Mouse (Mus musculus): ENCODE data around the gene Psme3. TPM values are rescaled to one million over a fixed set of nuclear protein-coding genes. Genes with fewer than 3 reads are reported as not detected.

Gene Psme3
- 51.0 to 74.7 TPM (median 73.3 TPM) in 3 replicates for total RNA-seq (2017)

DNA sequence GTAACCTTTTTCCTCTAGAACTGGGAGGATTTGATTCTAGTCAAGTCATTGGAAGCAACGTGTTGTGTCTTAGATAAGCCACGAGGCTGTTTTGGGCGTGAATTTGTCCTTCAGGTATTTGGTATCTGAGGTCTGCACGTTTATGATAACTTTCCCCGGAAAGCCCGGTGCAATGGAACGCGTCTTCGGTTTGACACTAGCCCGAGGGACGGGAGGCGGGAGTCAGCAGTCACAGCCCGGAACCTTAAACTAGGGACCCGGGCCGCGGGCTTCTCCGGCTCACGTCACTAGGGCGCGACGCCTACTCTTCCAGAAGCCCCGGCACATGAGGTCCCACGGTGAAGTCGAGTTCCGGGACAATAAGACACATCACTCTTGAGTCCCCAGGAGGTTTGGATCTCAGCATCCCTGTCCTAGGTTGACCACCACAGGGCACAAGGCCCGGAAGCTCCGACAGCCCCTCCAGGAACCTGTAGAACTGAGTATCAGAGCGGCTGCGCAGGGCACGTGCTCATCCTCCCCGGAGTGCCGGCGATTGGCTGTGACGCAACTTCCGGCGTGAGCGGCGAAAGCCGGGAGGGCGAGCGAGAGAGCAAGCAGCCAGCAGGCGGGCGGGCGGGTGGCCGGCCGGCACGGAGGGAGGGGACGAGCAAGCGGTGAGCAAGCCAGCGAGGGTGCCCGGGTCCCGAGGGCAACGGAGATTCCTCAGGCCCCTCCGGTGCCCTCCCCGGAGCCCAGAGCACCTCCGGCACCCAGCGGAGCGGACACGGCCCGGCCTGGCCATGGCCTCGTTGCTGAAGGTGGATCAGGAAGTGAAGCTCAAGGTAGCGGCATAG, at the start of gene Psme3:
TSS of gene Psme3 (plus strand) at position 549 of the 836 bp plus-strand sequence.
- ATAC-seq (replicated peaks; ENCODE audit: insufficient number of reproducible peaks, low FRiP score, low TSS enrichment, poor library complexity, severe bottlenecking): peak; percentile 92

DNA sequence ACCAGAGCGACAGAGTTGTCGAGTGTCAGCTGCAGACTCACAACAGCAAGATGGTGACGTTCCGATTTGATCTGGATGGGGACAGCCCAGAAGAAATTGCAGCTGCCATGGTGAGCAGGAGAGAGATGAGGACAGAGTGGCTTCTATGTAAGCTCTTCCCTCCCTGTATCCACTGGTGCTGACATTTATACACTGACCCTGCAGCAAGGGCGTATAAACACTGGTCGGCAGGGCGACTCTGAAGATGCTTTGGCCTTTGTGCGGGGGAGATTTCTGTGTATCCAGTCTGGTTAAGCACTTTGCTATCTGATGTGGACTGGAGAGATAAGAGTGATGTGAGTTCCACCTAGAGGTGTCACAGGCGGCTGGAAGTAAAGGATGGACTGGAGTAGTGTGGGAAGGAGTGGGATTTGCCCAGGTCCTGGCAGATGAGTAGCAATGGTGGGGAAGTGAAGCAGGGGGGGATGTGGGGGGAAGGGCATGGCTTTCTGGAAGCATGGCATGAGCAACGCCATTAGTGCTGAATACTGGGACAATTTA, 46.4 kb upstream of the Psme3 start:
- ATAC-seq (replicated peaks; ENCODE audit: insufficient number of reproducible peaks, low FRiP score, low TSS enrichment, poor library complexity, severe bottlenecking): no peak

DNA sequence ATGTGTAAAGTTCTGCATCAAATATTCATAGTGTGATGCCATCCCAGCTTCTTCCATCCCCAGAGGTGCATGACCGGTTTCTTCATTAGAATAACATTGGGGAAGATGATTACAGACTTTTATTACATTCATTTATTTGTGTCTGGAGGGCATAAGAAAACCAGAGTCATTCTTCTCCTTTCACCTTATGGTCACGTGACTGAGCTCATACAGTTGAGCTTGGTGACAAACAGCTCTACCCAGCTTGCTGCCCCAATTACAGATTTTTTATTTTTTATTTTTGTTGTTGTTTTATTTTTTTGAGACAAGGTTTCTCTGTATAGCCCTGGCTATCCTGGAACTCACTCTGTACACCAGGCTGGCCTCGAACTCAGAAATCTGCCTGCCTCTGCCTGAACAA, 43.6 kb upstream of the Psme3 start:
- no peak for ATAC-seq (replicated peaks; ENCODE audit: insufficient number of reproducible peaks, low FRiP score, low TSS enrichment, poor library complexity, severe bottlenecking)

DNA sequence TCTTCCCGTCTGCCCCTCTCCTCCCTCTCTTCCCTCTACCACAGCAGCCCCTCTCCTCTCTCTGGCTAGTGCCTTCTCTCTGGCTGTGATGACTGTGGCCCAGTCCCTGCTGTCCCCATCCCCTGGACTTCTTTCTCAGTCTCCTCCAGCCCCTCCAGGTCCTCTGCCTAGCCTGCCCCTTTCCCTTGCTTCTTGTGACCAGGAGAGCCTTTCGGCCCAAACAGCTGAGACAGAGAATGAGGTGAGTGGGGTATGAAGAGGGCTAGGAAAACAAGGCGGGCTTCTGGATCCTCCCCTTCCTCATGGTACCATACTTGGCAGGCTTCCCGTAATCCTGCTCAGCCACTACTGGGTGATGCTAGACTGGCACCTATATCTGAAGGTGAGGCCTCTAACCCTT, 40.7 kb upstream of the Psme3 start:
- no peak for ATAC-seq (replicated peaks; ENCODE audit: insufficient number of reproducible peaks, low FRiP score, low TSS enrichment, poor library complexity, severe bottlenecking)

DNA sequence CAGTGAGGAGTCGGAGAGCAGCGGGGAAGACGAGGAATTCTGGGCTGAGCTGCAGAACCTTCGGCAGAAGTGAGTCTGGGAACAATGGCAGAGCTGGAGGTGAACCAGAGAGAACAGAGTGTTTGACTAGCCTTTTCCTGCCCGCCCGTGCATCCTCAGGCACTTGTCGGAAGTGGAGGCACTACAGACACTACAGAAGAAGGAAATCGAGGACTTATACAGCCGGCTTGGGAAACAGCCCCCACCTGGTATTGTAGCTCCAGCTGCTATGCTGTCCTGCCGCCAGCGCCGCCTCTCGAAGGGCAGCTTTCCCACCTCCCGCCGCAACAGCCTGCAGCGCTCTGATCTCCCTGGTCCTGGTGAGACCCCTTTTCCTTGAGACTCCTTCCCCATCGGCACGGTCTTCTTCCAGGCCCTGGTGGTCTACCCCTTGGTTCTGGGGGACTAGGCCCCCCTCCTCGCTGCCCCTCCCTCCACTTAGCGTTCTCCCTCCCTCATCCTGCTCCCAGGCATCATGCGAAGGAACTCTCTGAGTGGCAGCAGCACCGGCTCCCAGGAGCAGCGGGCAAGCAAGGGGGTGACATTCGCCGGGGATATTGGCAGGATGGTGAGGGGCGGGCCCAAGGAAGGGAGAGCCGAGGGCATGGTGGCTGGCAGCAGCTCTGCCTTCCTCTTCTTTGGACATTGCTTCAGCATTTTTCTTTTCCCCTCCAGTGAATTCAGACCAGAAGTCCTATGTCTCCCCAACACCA, 39.5 kb upstream of the Psme3 start:
- no peak for ATAC-seq (replicated peaks; ENCODE audit: insufficient number of reproducible peaks, low FRiP score, low TSS enrichment, poor library complexity, severe bottlenecking)

DNA sequence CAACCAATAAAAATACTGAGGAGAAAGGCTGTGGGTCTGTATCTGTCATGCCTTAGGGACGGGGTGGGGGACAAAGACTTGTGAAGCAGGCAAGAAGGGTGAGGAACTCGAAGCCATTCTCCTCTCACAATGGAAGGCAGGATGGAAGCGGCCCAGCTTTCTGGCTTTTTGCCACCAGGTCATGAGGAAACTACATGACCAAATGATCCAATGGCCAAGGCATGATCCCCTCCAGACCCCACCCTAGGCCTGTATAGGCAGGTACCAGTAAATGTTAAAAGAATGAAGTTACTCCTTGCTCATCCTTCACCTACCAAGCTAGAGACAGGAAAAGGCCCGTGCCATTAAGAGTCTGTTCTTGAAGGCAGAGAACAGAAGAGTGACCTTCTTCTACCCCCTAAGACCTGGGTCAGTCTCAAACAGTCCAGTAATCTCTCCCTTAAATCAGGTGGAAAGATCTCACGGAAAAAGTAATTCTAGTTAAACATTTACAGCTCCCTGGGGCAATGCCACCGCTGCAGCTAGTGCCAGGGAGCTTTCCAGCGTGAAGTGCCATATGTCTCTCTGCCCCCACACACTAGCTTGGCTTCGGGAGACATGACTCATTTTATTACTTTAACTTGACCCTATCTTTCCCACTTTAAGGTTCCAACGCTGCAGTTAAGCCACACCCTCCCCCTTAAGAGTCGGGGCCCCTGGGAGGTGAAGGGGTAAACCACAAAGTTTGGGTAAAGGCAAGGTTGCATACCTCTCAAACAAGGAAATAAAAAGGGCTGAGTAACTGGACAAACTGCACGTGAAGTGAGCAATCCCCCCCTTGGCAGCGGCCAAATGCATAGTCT, 38.4 kb upstream of the Psme3 start:
- ATAC-seq (replicated peaks; ENCODE audit: insufficient number of reproducible peaks, low FRiP score, low TSS enrichment, poor library complexity, severe bottlenecking): no peak

DNA sequence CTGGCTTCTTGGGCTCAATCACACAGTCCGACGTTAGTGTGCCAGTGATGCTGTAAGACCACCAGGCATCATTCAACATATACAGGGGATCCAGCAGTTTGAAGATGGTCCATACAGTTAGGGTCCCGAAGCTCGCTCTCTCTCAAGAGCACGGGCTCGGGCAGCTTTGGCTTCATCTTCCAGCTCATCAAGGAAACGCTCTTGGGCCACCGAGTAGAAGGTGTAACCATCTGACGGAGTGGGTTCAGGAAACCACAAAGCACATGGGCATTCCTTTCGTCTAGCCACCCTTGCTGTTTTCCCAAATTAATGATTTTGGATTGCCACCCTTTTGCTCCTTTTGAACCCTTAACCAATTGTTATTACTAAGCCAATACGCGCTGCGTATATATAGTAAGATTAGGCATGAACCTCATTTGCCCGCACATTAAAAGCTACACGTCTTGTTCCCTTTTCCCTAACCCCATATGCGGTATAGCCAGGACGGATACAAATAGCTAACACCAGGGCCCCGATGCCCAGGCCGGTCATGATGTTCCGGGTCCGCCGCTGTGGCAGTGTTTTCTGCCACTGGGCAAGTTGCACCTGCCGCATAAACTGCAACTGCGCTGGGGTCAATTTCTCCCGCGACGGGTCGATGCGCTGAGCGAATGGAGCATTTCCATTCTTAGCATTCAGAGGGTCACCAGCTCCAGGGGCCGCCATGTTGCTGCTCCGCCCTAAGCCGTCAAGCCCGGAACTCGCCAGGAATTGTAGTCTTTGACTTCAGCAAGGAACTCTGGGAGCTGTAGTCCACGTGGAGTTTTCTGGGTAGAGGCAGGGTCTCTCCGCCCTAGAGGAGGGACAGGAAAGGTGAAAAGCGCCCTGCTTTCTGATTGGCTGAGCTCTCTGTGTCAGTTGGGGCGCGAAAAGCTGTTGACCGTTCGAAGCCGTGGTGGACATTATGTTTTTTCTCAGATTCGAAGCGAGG, 37.5 kb upstream of the Psme3 start, which contains the start of the genes Cntd1 and Coa3:
TSS of gene Cntd1 (plus strand) at position 790 of the 970 bp plus-strand sequence.
TSS of gene Coa3 (minus strand) at position 892 of the 970 bp plus-strand sequence.
- ATAC-seq (replicated peaks; ENCODE audit: insufficient number of reproducible peaks, low FRiP score, low TSS enrichment, poor library complexity, severe bottlenecking): peak; percentile 94

DNA sequence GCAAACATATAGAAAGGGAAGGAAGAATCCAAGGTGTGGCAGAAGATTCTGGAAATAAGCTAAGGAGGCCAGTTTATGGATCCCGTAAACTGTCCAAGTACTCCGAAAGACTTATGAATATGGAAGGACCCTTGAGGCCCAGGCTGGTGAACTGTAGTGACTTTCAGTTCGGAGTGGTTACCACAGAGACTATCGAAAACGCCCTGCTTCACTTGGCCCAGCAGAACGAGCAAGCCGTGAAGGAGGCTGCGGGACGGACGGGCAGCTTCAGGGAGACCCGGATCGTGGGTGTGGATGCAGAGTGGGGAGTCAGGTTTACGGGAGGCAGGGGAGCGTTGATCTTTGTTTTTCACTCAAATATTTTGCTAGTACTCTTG, 36.8 kb upstream of the Psme3 start:
- ATAC-seq (replicated peaks; ENCODE audit: insufficient number of reproducible peaks, low FRiP score, low TSS enrichment, poor library complexity, severe bottlenecking): no peak

DNA sequence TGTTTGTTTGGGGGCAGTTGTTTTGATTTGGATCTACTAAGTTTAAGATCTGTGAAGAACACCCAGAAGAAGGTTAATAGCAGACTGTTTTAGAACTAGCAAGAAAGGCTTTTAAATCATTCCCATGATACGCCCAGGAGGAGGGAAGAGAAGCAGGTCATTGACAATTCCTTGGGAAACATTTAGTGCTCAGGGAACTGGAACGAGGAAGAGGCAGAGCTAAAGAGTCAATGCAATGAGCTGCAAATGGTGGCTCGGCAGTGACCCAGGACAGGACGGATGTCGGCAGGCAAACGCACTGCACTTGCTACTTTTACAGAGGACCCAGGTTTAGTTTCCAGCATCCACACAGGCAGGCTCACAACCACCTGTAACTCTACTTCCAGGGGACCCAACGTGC, 35.2 kb upstream of the Psme3 start:
- ATAC-seq (replicated peaks; ENCODE audit: insufficient number of reproducible peaks, low FRiP score, low TSS enrichment, poor library complexity, severe bottlenecking): no peak

DNA sequence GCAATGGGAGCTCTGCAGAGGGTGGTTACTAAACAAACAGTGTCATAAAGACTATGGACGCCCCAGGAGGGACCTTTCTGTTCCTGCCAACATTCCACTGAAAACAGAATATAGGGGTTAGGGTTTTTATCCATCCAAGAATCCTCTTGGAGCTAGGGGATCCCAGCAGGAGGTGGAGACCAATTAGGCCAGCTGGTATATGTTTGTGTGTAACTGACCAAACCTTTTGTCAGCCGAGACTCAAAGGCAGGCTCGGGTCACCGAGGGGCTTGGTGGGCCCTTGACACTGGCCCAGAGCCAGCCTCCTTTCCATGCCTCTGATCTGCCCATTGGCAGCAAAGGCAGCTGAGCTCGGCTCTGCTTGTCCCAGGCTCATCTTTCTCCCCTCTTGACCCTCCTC, 33.1 kb upstream of the Psme3 start:
- ATAC-seq (replicated peaks; ENCODE audit: insufficient number of reproducible peaks, low FRiP score, low TSS enrichment, poor library complexity, severe bottlenecking): no peak

DNA sequence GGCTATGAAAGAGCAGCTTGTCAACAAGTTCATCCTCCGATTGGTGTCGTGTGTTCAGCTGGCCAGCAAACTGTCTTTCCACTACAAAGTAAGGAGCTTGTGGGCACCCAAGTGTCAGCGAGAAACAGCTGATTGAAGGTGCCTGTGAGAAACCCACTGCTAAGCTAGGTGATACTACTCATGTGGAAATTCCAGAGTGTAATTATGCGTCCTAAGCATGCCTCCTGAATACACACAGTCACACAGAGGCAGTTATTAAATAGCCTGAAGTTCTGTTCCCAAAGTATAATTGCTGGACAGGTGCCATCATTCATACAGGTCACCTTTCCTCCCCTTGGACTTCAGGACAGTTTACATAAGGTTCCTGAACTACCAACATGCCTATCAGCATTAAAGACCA, 32.2 kb upstream of the Psme3 start:
- no peak for ATAC-seq (replicated peaks; ENCODE audit: insufficient number of reproducible peaks, low FRiP score, low TSS enrichment, poor library complexity, severe bottlenecking)

DNA sequence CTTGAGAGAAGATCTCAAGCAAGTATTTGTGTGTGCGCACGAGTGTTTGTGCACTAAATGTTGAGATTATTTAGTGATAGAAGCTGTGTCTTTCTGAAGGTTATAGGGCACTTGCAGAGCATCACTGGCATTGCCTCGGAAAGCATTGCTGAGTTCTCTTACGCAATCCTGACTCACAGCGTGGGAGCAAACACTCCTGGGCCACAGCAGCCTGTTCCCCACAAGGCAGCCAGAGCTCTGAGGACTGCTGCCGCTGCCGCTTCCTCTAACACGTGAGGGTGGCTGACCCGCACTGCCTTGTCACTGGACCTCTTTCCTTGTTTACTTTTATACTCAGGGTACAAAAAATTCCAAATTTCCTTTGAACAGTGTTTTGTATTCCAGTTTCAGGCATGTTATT, 28.7 kb upstream of the Psme3 start:
- peak; percentile 43; the same call in 1 of the 2 replicates for ATAC-seq (replicated peaks; ENCODE audit: insufficient number of reproducible peaks, low FRiP score, low TSS enrichment, poor library complexity, severe bottlenecking)

DNA sequence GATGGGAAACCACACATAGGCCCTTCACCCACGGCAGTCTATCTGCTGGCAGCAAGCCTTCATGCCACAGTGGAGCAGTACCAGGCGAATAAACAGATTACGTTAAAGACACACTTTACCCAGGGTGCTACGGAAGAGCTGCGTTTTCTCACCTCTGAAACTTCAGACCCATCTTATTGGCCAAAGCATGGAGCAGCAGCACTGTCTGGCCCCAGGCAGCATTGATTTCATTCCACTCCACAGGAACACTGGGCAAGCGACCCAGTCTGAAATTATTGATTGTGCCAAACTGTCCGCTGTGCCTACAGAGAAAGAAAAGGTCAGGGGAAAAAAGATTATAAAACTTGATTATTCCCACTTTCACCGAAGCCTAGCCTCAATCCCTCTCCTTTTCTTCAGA, 24.8 kb upstream of the Psme3 start:
- no peak for ATAC-seq (replicated peaks; ENCODE audit: insufficient number of reproducible peaks, low FRiP score, low TSS enrichment, poor library complexity, severe bottlenecking)

DNA sequence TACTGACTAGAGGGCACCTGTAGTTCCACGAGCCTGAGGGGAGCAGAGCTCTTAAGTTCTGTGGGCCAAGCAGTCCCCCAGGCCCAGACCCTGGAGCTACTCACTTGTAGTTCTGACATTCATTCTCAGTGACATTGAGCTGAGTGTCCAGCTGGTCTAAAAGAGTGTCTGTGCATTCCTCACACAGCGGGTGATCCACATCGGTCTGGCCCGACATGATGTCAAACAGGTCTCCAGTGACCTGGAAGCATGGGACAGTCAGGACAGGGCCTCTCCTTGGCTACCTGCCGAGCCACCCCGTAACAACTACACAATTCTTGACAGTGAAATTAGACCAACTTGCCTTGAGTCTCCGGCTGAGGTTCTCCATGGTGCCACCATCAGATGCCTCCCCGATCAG, 20.8 kb upstream of the Psme3 start:
- ATAC-seq (replicated peaks; ENCODE audit: insufficient number of reproducible peaks, low FRiP score, low TSS enrichment, poor library complexity, severe bottlenecking): no peak

DNA sequence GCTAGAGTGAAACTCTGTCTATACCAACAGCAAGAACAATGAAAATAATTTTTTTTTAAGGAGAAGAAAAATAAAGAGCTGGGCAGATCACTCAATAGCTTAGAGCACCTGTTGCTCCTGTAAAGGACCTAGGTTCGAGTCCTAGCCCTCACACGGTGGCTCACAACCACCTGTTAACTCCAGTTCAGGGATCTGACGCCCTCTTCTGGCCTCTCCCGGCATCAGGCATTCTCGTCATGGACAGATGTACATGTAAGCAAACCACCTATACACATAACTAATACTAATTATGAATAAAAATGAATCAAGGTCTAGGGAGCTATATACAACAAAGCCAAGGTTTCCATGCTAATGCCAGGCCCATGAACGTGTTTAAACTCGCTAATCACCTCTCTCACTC, 15.1 kb upstream of the Psme3 start:
- no peak for ATAC-seq (replicated peaks; ENCODE audit: insufficient number of reproducible peaks, low FRiP score, low TSS enrichment, poor library complexity, severe bottlenecking)

DNA sequence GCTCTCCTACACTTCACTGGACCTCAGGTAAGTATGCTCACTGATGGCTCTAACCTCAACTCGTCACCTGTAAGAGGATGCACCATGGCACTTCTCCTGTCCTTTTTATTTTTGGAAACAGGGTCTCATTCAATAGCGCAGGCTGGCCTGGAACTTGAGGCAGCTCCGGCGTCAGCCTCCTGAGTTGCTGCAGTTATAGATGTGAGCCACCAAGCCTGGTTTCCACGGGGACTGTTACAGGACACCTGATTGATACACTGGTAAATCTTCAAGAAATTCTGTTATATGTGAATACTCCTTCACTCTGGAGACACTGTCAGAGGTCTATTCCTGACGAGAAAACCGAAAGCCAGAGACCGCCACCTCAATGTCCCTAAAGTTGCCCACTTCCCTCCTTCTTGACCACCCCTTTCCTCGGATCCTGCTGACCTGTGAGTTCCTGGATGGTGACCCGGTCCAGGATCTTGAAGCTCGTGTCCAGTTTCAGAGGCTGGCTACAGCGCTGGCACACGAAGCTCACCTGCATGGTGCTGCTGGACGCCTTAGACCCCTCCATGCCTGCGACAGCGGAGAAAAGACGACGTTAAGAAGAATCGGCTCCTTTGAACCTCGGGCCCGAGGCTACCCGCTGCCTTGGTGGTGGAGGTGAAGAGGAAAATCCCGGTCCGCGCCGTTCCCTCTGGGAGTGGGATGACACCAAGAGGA, 14.6 kb upstream of the Psme3 start:
- peak; percentile 14; the same call in 1 of the 2 replicates for ATAC-seq (replicated peaks; ENCODE audit: insufficient number of reproducible peaks, low FRiP score, low TSS enrichment, poor library complexity, severe bottlenecking)
